Mouse (Mus musculus): ENCODE results near the gene Pla2g6. TPM values are rescaled to one million over a fixed set of nuclear protein-coding genes. Genes with fewer than 3 reads are reported as not detected.

The Pla2g6 gene
- polyA plus RNA-seq, 1 experiment from 2014 or later = 35.4 TPM

- H3K9ac ChIP-seq (replicated peaks) = peak overlapping the region; percentile 72
- no peaks in the 10 kb centered on the region for H3K36me3 ChIP-seq
- H3K27ac ChIP-seq (replicated peaks) = peak overlapping the region; percentile 65
- ATAC-seq (ENCODE audit: low FRiP score, low read depth) = peak; percentile 65
- 1% methylated on average over 46 of the region's 46 CpGs for WGBS
- H3K4me3 ChIP-seq = peak overlapping the region; percentile 75
- peak overlapping the region; percentile 99 for H3K4me2 ChIP-seq (replicated peaks)
- H3K27me3 ChIP-seq = peaks cover 47% of the 10 kb centered on the region
- peaks cover 13% of the 10 kb centered on the region for H3K4me1 ChIP-seq
- H3K9me3 ChIP-seq = no peaks in the 10 kb centered on the region
Measured at GRCm38 (mm10) chr15:79347845-79348506, 19.8 kb upstream of the Pla2g6 start.

GRCm38 (mm10) chr15:79347165-79347844 is 19.1 kb upstream of the Pla2g6 start:
- H3K36me3 ChIP-seq = no peaks in the 10 kb centered on the region
- under 1% methylated on average over 57 of the region's 61 CpGs for WGBS
- peak; percentile 91 for ATAC-seq (ENCODE audit: low FRiP score, low read depth)
- peaks cover 47% of the 10 kb centered on the region for H3K27me3 ChIP-seq
- peak overlapping the region; percentile 72 for H3K9ac ChIP-seq (replicated peaks)
- H3K4me1 ChIP-seq = peaks cover 13% of the 10 kb centered on the region
- no peaks in the 10 kb centered on the region for H3K9me3 ChIP-seq
- H3K4me2 ChIP-seq (replicated peaks) = peak overlapping the region; percentile 99
- H3K27ac ChIP-seq (replicated peaks) = peak overlapping the region; percentile 65
- H3K4me3 ChIP-seq = peak overlapping the region; percentile 75

GRCm38 (mm10) chr15:79346051-79346793 is 18.0 kb upstream of the Pla2g6 start, which contains the start of gene Maff:
Maff (plus strand) TSS chr15:79346621.
- Histone ChIP-seq H3K9me3 (no peaks in the 10 kb centered on the region), H3K4me3 (peak within 1 kb of the TSS; percentile 75), H3K27ac (replicated peaks) (peak within 1 kb of the TSS; percentile 65), H3K9ac (replicated peaks) (peak within 1 kb of the TSS; percentile 72), H3K4me1 (peaks cover 13% of the 10 kb centered on the region), H3K27me3 (peaks cover 37% of the 10 kb centered on the region), H3K4me2 (replicated peaks) (peak within 1 kb of the TSS; percentile 99), H3K36me3 (no peaks in the 10 kb centered on the region)
- ATAC-seq (ENCODE audit: low FRiP score, low read depth) = no peak
- 50% methylated on average over 8 of the region's 8 CpGs for WGBS

DNA sequence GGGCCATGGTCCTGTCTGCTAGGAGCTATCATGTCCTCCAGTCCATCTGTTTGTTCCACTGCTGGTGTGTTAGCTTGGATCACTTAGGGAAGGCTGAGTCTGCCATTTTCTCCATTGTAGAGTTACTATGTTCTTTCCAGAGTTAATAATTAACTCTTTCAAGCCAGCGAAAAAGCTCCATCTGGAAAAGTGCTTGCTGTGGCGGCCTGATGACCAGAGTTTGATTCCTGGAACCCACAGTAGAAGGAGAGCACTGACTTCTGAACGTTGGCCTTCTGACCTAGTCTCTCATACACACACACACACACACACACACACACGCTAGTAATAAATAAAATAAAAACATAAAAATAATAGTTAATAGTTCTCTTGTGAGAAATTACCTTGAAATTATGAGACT is 16.4 kb upstream of the Pla2g6 start:
- Histone ChIP-seq H3K27me3 (peaks cover 29% of the 10 kb centered on the region), H3K36me3 (no peaks in the 10 kb centered on the region), H3K4me1 (peaks cover 13% of the 10 kb centered on the region), H3K27ac (replicated peaks) (no peak overlapping the region), H3K4me3 (no peak overlapping the region), H3K4me2 (replicated peaks) (no peak overlapping the region), H3K9ac (replicated peaks) (no peak overlapping the region), H3K9me3 (no peaks in the 10 kb centered on the region)
- 84% methylated on average over 4 of the region's 4 CpGs for WGBS
- ATAC-seq (ENCODE audit: low FRiP score, low read depth) = no peak

- H3K27me3 ChIP-seq = peaks cover 14% of the 10 kb centered on the region
- H3K4me3 ChIP-seq = no peak overlapping the region
- no peaks in the 10 kb centered on the region for H3K9me3 ChIP-seq
- peaks cover 5% of the 10 kb centered on the region; the same call in 1 of the 2 replicates for H3K4me1 ChIP-seq
- no peak for ATAC-seq (ENCODE audit: low FRiP score, low read depth)
- no peak overlapping the region for H3K27ac ChIP-seq (replicated peaks)
- no peak overlapping the region for H3K9ac ChIP-seq (replicated peaks)
- H3K4me2 ChIP-seq (replicated peaks) = no peak overlapping the region
- 79% methylated on average over 6 of the region's 6 CpGs for WGBS
- H3K36me3 ChIP-seq = no peaks in the 10 kb centered on the region
Measured at GRCm38 (mm10) chr15:79342641-79343337, 14.6 kb upstream of the Pla2g6 start.

GRCm38 (mm10) chr15:79338978-79339377 is 10.8 kb upstream of the Pla2g6 start:
- no peak for ATAC-seq (ENCODE audit: low FRiP score, low read depth)
- Histone ChIP-seq H3K9me3 (no peaks in the 10 kb centered on the region), H3K4me3 (no peak overlapping the region), H3K4me1 (peaks cover 7% of the 10 kb centered on the region; the same call in 1 of the 2 replicates), H3K27ac (replicated peaks) (no peak overlapping the region), H3K4me2 (replicated peaks) (no peak overlapping the region), H3K27me3 (no peaks in the 10 kb centered on the region), H3K36me3 (no peaks in the 10 kb centered on the region), H3K9ac (replicated peaks) (no peak overlapping the region)
- 79% methylated on average over 5 of the region's 5 CpGs for WGBS

GRCm38 (mm10) chr15:79335061-79335655 is 7.0 kb upstream of the Pla2g6 start:
- no peaks in the 10 kb centered on the region for H3K9me3 ChIP-seq
- H3K4me2 ChIP-seq (replicated peaks) = no peak overlapping the region
- no peak overlapping the region for H3K9ac ChIP-seq (replicated peaks)
- no peaks in the 10 kb centered on the region for H3K36me3 ChIP-seq
- H3K27me3 ChIP-seq = no peaks in the 10 kb centered on the region
- peaks cover 7% of the 10 kb centered on the region; the same call in 1 of the 2 replicates for H3K4me1 ChIP-seq
- no peak for ATAC-seq (ENCODE audit: low FRiP score, low read depth)
- 48% methylated on average over 7 of the region's 7 CpGs for WGBS
- H3K4me3 ChIP-seq = no peak overlapping the region
- H3K27ac ChIP-seq (replicated peaks) = peak overlapping the region; percentile 30; the same call in 1 of the 2 replicates

DNA sequence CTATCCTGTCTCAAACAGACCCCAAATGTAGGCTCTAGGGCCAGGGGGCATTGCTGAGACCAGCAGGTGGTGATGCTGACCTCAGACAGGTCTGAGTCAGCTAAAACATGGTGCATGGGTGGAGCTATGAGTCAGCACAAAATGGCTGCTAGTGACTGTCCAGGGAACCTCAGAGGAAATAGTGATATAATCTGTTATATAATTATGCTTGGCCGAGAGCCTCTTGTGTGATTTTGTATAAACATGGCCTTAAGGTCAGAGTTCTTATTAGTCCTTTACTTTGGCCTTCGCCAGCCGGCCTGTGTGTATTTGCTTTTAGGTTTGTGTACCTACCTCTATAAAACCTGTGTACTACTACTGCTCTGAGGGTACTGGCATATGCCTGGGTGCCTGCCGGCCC is 5.2 kb upstream of the Pla2g6 start:
- Histone ChIP-seq H3K4me2 (replicated peaks) (no peak overlapping the region), H3K9ac (replicated peaks) (no peak overlapping the region), H3K4me1 (peaks cover 7% of the 10 kb centered on the region; the same call in 1 of the 2 replicates), H3K4me3 (no peak overlapping the region), H3K27ac (replicated peaks) (no peak overlapping the region), H3K27me3 (no peaks in the 10 kb centered on the region), H3K9me3 (no peaks in the 10 kb centered on the region), H3K36me3 (no peaks in the 10 kb centered on the region)
- 73% methylated on average over 4 of the region's 4 CpGs for WGBS
- ATAC-seq (ENCODE audit: low FRiP score, low read depth) = no peak

DNA sequence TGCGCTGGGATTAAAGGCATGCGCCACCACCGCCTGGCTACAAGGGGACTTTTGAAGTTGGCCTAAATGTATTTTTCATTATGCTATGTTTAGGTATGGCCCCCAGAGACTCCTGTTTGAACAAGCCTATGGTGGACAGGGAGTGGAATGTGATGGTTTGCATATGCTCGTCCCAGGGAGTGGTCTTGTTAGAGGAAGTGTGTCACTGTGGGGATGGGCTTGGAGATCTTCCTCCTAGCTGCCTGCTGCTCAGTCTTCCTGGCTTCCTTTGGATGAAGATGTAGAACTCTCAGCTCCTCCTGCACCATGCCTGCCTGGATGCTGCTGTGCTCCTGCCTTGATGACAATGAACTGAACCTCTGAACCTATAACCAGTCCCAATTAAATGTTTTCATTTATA is 2.3 kb upstream of the Pla2g6 start:
- no peaks in the 10 kb centered on the region for H3K36me3 ChIP-seq
- peaks cover 26% of the 10 kb centered on the region for H3K4me1 ChIP-seq
- no peaks in the 10 kb centered on the region for H3K27me3 ChIP-seq
- H3K4me3 ChIP-seq = no peak overlapping the region
- no peak overlapping the region for H3K9ac ChIP-seq (replicated peaks)
- WGBS = 70% methylated on average over 4 of the region's 4 CpGs
- ATAC-seq (ENCODE audit: low FRiP score, low read depth) = no peak
- no peaks in the 10 kb centered on the region for H3K9me3 ChIP-seq
- no peak overlapping the region for H3K27ac ChIP-seq (replicated peaks)
- H3K4me2 ChIP-seq (replicated peaks) = no peak overlapping the region

GRCm38 (mm10) chr15:79329979-79330363 is 1.8 kb upstream of the Pla2g6 start:
- ATAC-seq (ENCODE audit: low FRiP score, low read depth) = no peak
- Histone ChIP-seq H3K9me3 (no peaks in the 10 kb centered on the region), H3K36me3 (no peaks in the 10 kb centered on the region), H3K4me2 (replicated peaks) (no peak overlapping the region), H3K27ac (replicated peaks) (no peak overlapping the region), H3K27me3 (no peaks in the 10 kb centered on the region), H3K9ac (replicated peaks) (no peak overlapping the region), H3K4me3 (no peak overlapping the region), H3K4me1 (peaks cover 24% of the 10 kb centered on the region)
- WGBS = 91% methylated on average over 6 of the region's 6 CpGs

DNA sequence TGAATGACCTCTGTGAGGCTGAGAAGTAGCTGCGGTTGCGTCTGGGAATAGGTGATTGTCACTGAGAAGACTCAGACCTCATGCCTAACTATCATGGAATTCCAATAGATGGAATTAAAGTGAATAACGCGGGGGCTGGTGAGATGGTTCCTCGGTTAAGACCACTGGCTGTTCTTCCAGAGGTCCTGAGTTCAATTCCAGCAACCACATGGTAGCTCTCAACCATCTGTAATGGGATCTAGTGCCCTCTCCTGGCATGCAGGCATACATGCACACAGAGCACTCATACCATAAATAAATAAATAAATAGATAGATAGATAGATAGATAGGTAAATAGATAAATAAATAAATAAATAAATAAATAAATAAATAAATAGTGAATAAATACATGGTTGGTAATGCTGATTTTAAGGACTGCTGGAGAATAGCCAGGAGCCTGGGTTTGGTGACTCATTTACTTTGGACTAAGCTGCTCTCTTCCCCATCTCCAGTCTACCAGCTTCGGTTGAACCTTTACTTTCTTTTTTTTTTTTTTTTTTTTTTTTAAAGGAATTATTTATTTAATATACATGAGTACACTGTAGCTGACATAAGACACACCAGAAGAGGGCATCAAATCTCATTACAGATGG is 1.3 kb upstream of the Pla2g6 start:
- Histone ChIP-seq H3K4me3 (no peak overlapping the region), H3K4me2 (replicated peaks) (no peak overlapping the region), H3K9me3 (no peaks in the 10 kb centered on the region), H3K4me1 (peaks cover 21% of the 10 kb centered on the region), H3K9ac (replicated peaks) (no peak overlapping the region), H3K27ac (replicated peaks) (no peak overlapping the region), H3K36me3 (no peaks in the 10 kb centered on the region), H3K27me3 (no peaks in the 10 kb centered on the region)
- 94% methylated on average over 6 of the region's 6 CpGs for WGBS
- ATAC-seq (ENCODE audit: low FRiP score, low read depth) = no peak
